Mouse (Mus musculus) cortical plate, adult 2 months (tissue): ENCODE data around the gene Gm45337.

Experiments
- CTCF ChIP-seq: fragments of 200-500 bp; IDR thresholded peaks from 2 replicates; pipeline ENCODE4 v1.5.1; 2011; ENCODE audit warnings: mild to moderate bottlenecking, control low read depth, low read length; ENCODE audit not compliant: insufficient read depth; ENCODE audit errors: extremely low read depth
- POLR2A ChIP-seq: fragments of 200-500 bp; IDR thresholded peaks from 2 replicates; pipeline ENCODE4 v1.6.1; 2011; ENCODE audit warnings: mild to moderate bottlenecking, low read length, control low read depth; ENCODE audit not compliant: insufficient read depth; ENCODE audit errors: extremely low read depth

DNA sequence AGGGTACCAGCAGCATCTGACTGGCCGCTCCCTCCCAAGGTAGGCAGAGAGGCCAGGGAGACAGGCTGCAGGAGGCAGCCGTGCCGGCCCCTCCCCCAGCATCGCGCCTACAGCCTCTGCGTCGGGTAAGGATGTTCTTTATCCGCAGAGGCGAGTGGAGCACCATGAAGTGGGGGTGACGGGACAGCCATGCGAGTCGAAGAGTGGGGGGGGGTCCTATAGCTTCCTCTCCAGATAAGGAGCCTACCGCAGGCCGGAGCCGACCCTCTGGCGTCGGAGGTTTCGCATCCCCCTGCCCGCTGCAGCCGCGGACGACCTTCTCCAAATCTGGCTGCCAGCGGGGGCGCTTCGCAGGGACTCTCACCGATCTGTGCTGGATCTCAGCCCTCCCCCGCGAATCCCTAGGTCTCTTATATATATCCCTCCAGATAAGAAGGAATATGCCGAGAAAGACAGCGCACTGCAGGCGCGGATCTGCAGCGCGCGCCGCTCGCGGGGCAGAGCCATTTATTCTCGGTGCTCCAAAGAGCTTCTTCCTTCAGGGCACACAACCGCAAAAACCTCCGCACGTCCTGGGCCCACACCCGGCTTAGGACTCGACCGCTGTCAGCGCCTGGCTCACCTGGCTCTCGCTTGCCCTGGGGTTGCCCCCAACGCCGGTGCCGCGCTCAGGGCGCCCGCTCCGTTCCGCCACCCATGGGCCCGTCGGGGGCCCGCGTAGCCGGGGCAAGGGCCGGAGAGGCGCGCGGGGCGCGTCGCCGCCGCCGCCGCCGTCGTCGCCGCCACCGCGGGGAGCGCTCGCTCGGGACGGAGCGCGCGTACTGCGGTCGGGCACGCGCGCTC, 49.9 kb downstream of the Gm45337 start:
- TF ChIP-seq POLR2A (peak; percentile 25; the same call in 1 of the 2 replicates), CTCF (no peak)
